Mouse (Mus musculus) spleen, embryonic (tissue): ENCODE measurements around the gene Bcas3.

ENCODE experiments used
- CTCF ChIA-PET: fragments of 350-600 bp; sonication (Branson Sonifier 250); formaldehyde crosslinking; loops from one replicate; lab custom pipeline; 2022; lab: Charles Lee

Gene Bcas3

DNA sequence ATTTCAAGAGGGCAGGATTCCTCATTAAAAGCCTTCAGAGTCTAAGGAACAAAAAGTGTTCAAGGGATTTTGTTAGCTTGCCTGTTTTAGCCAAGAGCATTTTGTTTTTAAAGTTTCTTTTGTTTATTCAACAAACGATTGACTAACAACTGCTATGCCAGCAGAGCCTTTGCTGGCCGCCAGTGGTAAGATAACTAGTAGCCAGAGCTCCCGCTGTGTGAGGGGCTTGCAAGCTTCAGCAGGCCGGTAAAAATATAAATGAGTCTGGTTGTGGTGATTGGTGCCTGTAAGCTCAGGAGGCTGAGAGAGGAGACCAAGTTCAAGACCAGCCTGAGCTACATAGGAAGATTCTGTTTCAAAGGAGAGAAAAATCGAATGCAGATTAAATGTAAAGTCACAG is 385.6 kb downstream of the Bcas3 start:
- CTCF ChIA-PET: no interaction called here

DNA sequence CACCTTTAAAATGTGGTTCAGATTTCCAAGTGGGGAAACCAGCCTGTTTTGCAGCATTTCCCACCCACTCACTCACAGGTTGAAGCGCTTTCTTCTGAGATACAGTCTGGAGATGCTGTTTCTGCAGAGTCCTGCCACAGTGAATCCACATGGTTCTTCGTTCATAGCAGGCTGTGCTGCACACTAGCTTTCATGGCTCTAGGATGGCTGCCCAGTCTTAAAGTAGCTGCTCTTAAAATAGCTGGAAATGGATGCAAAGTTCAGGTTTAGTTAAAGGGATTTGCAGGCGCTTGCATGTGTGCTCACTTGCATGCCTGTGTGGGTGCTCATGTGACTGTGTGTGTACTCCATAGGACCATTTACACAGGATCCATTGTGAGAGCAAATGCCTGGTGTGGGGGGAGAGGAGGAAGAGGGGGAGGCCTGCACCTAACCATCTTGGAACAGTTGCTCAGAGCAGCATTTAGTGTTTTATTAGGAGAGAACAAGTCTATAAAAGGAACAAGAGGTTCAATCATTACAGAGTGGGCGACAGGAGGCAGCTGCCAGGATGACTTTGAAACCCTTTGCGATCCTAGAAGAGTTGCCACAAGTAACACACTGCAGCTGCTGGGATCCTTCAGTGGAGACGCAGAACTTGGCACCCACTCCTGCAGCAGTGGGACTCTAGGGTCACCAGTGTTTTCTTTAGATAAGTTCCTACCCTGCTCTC is 386.5 kb downstream of the Bcas3 start:
- CTCF ChIA-PET: no interaction called here

DNA sequence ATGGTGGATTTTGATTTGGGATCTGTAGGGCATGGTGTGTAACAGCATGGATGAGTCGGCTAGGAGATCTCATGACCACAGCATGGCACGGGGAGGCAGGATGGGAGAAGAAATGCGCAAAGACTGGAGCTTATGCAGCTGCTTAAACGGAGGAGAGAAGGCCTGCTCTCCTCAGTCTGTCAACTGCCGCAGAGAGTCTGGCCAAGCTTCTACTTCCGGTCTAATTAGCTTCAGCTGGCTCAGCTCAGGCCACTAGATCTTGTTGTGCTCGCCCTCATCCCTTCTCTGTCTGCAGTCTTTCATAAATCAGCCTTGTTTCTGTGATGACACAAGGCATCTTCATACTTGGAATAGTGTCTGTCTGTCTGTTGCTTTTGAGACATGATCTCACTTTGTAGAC is 393.4 kb downstream of the Bcas3 start:
- CTCF ChIA-PET: no interaction called here

DNA sequence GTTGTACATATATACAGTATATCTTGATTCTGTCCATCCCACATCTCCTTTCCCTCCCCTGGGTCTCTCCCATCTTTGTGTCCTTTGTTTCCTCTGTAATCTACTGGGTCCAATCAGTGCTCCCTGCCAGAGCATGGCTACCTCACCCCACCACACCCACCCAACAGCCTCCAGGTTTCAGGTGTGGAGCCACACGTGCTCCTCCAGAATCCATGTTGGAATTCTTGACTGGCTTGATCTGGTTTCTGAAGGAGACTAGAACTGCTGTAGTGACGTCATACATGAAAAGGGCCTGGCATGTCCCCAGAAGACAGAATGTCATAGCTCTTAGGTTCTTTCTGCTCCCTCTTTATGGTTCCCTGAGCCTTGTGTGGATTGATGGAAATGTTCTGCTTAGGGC is 395.9 kb downstream of the Bcas3 start:
- CTCF ChIA-PET: no interaction called here

DNA sequence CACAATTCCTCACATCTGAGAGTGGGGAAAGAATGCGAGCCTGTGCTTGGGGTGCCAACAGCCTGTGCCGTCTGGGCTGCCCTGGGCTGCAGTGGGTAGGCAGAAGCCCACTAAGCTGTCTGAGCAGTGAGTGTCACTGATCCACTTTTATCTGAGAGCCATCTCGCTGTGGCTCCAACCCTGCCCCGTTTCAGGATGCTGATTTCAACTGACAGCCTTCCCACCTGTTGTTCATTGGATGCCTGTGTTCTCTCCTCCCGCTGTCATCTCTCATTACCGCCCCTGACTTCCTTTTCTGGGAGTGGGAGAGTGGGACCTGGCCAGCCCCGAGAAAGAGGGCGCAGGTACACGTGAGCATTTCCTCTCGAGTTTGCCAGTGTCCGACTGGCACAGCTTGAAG is 398.2 kb downstream of the Bcas3 start:
- CTCF ChIA-PET: no interaction called here

DNA sequence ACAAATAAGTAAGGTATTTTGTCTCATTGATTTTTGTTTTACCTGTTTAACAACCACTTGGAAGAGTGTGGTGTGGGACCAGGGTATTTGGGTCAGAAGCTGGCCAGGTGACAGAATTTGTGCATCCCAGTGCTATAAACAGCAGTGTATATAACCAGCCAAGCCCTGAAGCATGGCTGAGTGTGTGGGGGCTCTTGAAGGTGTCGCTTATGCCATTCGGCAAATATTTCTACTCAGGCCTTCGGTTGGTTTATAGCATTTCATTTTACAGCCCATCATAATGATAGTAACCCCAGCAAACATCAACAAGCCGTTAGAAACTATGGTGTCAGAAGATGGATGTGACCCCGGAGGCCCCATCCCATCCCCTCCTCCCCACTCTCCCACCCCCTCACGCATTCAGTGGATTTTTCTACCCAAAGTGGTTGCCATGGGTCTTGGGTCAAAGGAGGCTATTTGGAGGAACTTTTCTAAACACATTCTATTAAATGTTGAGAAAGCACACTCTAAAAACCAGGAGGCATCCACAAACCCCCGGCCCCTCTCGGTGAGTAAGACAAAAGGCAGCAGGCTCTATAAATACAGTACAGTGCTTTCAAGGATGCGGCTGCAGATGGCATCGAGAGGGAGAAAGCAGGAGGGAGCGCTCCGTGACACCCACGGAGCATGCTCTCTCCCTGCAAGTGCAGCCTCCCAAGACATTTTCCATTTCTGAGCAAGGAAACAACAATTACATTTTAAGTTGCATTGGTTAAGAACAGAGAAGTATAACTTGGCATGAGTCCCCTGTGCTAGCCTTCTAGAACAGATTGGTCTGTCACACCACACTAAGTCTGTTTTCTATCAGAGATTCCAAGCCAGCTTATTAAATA is 401.9 kb downstream of the Bcas3 start:
- CTCF ChIA-PET: no interaction called here

DNA sequence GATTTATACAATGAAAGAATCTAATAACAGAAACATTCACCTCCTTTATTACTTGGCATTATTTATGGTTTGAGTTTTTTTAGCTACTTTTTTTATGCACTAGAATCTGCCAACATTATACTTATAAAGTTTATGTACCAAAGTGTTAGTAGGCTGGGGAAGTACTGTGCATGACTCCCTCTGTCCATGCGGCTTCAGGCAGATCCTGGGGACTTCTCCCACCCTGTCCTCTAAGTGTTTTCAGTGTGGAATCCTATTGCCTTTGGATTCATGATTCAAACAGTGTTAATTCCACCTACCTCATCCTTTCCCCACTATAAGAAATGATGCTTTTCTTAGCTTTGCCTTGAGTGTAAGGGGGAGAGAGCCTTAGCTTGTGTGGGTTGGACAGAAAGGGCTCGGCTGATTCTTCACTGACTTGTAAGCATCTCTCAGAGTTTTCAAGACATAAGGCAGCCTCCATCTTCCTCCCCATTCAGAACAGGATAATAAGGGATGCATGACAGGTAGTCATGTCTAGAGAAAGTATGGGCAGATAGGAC is 402.6 kb downstream of the Bcas3 start:
- CTCF ChIA-PET: no interaction called here

DNA sequence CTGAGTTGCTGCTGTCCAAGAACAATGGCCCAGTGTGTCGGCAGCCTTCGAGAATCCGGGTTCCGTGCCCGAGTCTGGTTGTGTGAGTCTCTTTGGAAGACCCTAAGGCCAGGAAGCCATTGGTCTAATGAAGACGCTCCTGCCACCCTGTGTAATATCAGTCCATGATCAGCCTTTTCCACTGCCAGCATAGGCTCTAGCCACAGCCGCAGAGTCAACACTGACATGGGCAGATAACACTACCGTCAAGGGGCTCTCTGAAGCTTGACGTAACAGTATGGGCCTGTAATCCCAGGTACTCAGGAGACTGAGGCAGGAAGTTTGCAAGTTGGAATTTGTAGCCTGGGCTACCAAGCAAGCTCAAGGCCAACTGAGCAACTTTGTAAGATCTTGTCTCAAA is 405.9 kb downstream of the Bcas3 start:
- CTCF ChIA-PET: no interaction called here

DNA sequence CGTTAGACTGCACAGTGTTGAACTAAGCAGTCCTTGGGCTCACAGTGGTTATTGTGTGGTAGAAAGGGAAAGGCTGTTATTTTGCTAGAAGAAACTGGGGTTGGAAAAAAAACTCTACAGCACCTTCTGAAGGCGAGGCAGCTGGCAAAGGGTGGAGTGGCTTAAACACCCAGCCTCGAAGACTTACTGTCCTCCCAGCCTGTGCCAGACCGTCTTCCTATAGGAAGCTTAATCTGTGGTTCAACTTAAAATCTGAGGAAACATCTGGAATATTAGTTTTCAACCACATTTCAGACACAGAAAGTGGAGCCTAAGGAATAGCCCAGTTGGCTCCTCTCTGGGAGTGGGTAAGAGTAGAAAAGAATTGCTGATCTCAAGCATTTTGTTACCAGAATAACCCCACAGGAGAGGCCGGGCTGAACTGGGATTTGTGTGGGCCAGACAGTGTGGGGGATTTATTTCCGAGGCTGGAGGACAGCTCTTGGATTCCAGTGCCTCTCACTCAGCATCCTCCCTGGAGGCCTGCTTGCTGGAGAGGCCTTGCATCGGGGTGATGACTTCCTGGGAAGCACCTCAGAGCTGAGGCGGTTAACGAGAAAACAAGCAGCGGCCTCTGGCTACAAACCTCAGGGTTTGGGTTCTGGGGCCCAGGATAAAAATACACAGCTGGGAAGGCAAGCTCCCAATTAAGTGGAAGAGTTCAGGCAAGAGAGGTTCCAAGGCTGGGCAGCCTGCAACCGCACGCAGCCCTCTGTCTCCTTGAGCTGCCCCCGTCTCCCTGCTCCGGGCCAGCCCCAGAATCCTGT is 406.9 kb downstream of the Bcas3 start:
- CTCF ChIA-PET: no interaction called here

DNA sequence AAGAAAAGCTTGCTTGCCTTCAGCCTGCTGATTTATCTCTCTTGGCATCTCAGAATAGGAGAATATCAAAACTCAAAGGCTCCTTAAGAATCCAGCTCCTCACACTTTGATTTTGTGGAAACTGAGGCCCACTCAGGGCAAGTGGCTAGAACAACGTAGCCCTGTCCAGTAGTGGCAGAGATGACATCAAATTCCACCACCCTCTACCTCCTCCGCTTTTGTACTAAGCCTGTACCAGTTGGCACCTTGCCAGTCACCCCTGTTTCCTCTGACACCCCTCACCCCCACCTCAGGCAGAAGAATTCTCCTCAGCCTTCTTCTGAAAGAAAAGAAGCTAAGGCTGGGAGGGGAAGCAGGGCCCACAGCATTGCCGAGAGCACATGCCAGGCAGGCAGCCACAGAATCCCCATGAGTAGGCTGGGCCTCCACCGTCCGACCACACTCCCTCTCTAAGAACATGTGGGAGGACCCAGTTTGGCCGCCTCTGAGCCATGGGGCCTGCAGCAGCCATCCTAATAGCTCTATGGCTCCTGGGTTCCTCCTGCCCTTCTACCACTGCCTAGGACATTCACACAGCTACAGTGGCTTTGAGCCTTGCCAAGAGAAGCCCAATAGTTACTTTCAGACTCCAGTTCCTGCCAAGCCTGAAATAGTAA is 407.6 kb downstream of the Bcas3 start:
- CTCF ChIA-PET: no interaction called here

DNA sequence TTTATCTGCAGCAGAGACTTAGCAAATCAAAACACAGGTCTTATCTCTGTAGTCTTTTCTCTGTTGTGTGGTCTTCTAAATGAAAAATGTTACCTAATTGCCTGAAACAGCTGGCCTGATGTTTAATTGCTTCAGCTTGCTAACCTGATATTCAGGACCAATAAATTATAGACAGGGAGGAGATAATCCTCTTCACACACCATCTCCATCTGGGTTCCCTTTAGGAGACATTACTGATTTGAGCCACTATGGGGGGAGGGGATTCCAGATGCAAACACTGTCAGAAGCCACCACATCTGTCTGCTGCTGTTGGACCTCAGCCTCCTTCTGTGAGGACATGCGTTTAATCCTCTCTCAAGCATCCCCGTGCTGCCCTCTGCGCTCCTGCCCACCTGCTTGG is 408.2 kb downstream of the Bcas3 start:
- CTCF ChIA-PET: no interaction called here

DNA sequence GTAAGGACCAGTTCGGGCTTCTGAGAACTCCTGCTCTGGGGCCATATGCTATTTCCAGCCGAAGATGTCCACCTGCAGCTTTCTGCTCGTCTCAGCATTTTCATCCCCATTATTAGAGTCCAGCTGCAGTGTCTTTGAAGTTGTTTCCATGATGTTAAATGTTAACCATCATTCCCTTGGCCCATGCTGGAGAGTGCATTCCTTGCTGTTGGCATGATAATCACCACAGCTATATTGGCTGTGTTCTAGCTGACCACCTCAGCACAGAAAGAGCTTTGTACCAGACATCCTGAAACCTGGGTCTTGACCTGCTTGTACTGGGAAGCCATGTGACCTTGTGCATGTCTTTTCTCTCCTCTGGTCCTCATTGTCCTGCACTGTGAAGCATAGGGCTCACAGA is 410.7 kb downstream of the Bcas3 start:
- CTCF ChIA-PET: interaction anchor here (0.6 kb wide), 1 partner anchor 1910 kb away, joined by 7 read pairs; no protein-coding TSS in a partner anchor

DNA sequence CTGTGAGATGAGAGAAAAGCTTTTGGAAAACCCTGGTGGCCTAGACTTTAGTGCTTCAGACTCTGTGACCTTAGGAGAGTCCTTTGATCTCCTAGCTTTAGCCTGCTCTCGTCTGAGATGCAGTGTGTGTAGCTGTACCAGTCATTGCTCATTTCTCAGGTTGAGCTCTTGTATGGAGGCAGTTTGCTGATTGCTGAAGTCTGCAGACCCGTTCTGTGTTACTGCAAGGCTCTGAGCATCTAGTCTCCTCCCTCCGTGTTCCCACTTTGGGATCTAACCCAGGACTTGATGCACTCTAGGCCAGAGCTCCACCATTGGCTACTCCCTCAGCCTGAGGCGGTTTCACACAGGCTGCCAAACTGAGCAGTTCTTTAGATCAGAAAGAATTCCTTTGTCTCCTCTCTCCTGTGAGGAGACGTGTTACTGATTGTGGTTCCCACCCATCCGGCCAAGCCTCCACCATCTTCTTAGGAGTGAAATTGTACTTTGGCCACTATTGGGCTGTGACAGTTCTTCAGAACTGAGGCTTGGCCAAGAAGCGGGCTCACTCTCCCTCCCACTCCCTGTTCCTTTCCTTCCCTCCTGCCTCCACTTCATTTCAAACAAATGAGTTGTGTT is 413.2 kb downstream of the Bcas3 start:
- CTCF ChIA-PET: no interaction called here

DNA sequence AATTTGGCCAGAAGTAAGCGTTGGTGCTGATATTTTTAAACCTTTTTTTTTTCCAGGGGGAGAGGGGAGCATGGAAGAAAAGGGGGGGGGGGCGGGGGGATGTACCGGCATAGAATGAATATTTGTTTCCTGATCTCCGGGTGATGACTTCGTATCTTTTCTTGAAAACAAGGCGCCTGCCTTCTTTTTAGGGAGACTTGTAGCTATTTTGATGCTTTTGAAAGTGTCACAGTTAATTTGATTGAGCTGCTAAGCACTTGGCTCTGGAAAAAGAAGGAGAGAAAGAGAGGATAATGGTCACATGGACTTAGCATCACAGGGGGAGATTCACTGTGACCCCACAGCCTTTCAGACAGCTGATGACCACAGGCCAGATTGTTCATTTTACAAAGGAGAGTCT is 413.8 kb downstream of the Bcas3 start:
- CTCF ChIA-PET: no interaction called here

DNA sequence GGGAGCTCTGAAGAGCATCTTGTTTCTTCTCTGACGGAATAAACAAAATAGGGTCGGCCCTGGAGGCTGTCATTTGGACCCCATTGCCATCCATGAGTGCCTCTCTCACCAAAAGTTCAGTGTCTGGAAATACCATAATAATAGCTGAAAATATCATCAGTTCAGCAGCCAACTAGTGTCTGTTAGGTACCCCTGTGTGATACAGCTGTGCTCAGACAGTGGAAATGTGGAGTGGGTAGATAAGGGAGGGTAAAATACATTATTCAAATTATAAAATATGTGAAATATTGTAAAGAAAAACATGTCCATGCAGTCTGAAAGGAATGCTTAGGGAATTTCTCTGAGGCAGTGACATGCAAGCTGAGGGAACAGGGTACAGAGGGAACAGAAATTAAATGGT is 416.8 kb downstream of the Bcas3 start:
- CTCF ChIA-PET: no interaction called here

DNA sequence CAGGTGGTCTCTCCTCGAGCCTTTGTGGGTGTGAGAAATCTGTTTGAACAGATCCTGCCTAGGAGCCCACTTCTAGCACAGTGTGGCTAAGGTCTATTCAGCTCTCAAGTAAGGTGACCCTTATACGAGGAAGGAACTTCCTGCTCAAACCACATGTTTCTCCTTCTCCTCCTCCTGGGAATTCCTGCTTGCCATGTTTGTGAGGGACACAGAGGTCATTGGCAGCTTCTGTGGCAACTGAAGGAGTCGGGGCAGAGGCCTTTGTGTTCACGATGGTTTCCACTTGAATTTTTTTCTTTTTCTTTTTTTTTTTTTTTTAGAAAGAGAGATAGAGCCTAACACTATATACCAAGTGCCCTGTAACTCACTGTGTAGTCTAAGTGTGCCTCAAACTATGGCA is 420.4 kb downstream of the Bcas3 start:
- CTCF ChIA-PET: no interaction called here

DNA sequence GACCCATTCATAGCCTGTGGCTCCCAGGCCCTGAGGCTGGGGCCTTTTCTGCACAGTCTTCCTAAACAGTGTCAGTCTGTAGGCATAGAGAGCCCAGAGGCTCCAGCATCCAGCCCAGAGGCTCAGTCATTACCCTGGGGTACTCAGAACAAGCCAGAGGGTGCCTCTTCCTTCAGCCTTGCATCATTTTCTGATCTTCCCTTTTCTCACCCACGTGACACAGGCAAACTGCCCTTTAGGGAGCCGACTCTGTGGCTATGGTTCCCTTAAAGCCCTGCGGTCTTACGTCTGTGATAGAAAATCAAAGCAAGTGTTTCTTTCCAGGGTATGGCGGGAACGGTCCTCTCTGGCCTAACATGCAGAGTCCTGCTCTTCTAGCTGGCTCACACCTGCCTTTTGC is 421.7 kb downstream of the Bcas3 start:
- CTCF ChIA-PET: no interaction called here

DNA sequence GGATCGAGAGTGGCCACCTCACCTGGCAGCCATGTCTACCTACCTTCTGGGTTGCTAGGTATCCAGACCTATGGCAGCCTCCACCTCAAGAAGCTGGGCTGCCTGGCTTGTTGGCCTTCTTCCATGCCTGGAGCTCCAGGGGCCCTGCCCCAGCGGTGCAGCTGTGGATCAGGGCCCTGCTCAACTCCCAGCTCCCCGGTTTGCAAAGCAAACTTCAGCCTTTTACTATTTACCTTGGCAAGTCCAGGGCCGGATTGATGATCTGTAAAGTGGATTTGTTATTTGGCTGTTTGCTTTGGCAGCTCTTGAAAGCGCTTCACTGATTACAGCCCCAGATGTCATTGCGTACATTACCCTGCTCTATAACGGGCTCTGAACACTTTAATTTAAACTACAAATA is 422.5 kb downstream of the Bcas3 start:
- CTCF ChIA-PET: no interaction called here

DNA sequence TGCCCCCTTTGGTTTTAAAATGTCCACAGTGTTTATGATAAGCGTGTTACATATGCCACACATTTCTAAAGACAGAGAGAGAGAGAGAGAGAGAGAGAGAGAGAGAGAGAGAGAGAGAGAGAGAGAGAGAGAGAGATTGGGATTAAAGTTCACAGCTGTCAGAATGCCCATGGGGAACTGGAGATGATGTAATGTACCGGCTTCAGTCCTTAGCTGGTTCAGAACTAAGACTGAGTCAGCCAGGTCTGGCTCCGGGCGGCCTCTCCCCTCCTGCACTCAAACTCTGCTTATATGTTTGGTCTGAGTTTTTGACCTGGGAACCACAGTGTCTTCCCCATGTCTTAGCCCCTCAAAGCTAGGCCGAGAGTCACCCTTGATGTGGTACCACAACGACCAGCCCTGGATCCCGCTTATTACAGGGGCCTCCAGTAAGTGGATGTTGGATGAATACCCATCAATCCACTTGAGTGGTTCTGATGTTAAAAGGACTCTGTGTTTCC is 423.9 kb downstream of the Bcas3 start:
- CTCF ChIA-PET: interaction anchor here (0.6 kb wide), 1 partner anchor 42 kb away, joined by 6 read pairs; no protein-coding TSS in a partner anchor

DNA sequence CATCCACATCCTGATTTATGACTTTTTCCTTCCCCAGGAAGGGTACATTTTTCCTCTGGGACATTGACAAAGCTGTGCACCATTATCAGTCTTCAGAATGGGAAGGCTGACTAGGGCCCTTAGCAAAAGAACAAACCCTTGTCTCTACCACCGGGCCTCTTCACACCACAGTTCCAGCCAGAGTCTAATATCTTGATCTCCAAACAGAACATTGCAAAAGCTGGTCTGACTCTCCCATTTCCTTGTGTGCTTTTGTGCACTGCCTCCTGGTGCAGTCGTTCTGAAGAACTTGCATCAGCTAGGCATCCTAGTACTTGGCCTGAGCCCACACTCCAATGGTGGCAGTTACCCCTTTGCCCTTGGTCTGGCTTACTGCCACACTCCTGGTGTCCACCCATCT is 425.0 kb downstream of the Bcas3 start:
- CTCF ChIA-PET: no interaction called here

DNA sequence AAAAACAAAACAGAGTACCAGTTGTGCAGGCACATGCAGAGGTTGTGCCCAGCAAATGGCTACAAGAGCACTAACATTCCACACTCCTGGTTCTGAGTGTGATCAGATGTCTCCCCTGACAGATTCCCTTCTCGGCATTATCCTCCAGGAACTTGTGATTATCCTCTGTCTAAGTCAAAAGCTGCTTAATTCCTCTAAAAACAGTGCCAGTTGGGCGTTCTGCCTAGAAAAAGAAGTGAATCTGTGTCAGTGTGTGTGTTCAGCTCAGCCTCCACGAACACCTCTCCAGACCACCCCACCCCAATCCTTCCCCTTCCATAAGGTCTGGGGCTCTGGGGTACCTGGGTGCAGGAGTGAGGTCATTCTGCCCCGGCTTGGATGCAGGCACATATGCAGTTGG is 427.3 kb downstream of the Bcas3 start:
- CTCF ChIA-PET: no interaction called here
